Mouse (Mus musculus): ENCODE data around the gene Lrrc55. TPM values are rescaled to one million over a fixed set of nuclear protein-coding genes. Genes with fewer than 3 reads are reported as not detected.

Gene Lrrc55
- polyA plus RNA-seq, 1 experiment from 2014 or later, result 1.4 TPM

Other genes with a start within 250 kb of the Lrrc55 start
- 0.60 and 0.78 TPM in 2 replicates for gene Prg2, start 216.7 kb downstream of the Lrrc55 start, polyA plus RNA-seq (2014; fragmentation: Nextera tagmentation; extraction: Ambion mirVana)
- not detected in 2 replicates for gene Prg3, start 209.0 kb downstream of the Lrrc55 start, polyA plus RNA-seq (2014; fragmentation: Nextera tagmentation; extraction: Ambion mirVana)
- 409 TPM in 2 replicates for gene Ssrp1, start 160.0 kb downstream of the Lrrc55 start, polyA plus RNA-seq (2014; fragmentation: Nextera tagmentation; extraction: Ambion mirVana)
- gene P2rx3, start 159.7 kb downstream of the Lrrc55 start, polyA plus RNA-seq (2014; fragmentation: Nextera tagmentation; extraction: Ambion mirVana), result 6.2 and 8.4 TPM in 2 replicates
- 9.3 and 12.2 TPM in 2 replicates for gene Tnks1bp1, start 149.2 kb downstream of the Lrrc55 start, polyA plus RNA-seq (2014; fragmentation: Nextera tagmentation; extraction: Ambion mirVana)
- gene Aplnr, start 61.0 kb downstream of the Lrrc55 start, polyA plus RNA-seq (2014; fragmentation: Nextera tagmentation; extraction: Ambion mirVana), result 35.6 and 41.0 TPM in 2 replicates
- gene Olfr987, start 142.1 kb upstream of the Lrrc55 start, polyA plus RNA-seq (2014; fragmentation: Nextera tagmentation; extraction: Ambion mirVana), result not detected in 2 replicates
- gene Olfr988, start 166.0 kb upstream of the Lrrc55 start, polyA plus RNA-seq (2014; fragmentation: Nextera tagmentation; extraction: Ambion mirVana), result not detected in 2 replicates
- gene Olfr992, start 212.3 kb upstream of the Lrrc55 start, polyA plus RNA-seq (2014; fragmentation: Nextera tagmentation; extraction: Ambion mirVana), result not detected in 2 replicates
- not detected in 2 replicates for gene Olfr993, start 217.7 kb upstream of the Lrrc55 start, polyA plus RNA-seq (2014; fragmentation: Nextera tagmentation; extraction: Ambion mirVana)
- not detected in 2 replicates for gene Olfr994, start 239.3 kb upstream of the Lrrc55 start, polyA plus RNA-seq (2014; fragmentation: Nextera tagmentation; extraction: Ambion mirVana)
- not detected in 2 replicates for gene Olfr995, start 246.4 kb upstream of the Lrrc55 start, polyA plus RNA-seq (2014; fragmentation: Nextera tagmentation; extraction: Ambion mirVana)

Measured in embryonic facial prominence, embryonic 11.5 days (tissue).